Mouse (Mus musculus): ENCODE measurements around the gene 4930402H24Rik. TPM values are rescaled to one million over a fixed set of nuclear protein-coding genes. Genes with fewer than 3 reads are reported as not detected.

4930402H24Rik gene
- total RNA-seq, 2 experiments from 2014 or later, result 71.8 to 77.5 TPM

GRCm38 (mm10) chr2:130877376-130877775 is 28.8 kb downstream of the 4930402H24Rik start:
- DNase-seq (ENCODE audit: extremely low spot score in 1 of 2, low spot score in 2 of 2), result no peak
- intact Hi-C loops (cut with DNase I), result no loop called here

GRCm38 (mm10) chr2:130870916-130871315 is 35.3 kb downstream of the 4930402H24Rik start:
- DNase-seq (ENCODE audit: extremely low spot score in 1 of 2, low spot score in 2 of 2), result no peak
- intact Hi-C loops (cut with DNase I), result no loop called here

DNA sequence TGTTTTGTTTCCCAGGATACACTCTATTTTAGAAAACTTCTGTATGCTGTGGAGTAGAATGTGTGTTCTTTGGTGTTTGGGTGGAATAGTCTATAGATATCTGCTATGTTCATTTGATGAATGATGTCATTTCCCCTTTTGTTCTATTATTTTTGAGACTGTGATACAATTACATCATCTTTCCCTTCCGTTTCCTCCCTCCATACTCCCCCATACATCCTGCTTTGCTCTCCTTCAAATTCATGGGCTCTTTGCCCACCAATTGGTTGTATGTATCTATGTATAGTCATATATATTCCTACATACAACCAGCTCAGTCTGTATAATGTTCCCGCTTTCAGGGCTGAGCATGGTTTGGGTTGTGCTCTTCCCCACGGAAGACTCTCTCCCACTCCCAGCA is 44.1 kb downstream of the 4930402H24Rik start:
- no peak for DNase-seq (ENCODE audit: extremely low spot score in 1 of 2, low spot score in 2 of 2)
- intact Hi-C loops (cut with DNase I), result no loop called here

GRCm38 (mm10) chr2:130852964-130853363 is 53.2 kb downstream of the 4930402H24Rik start:
- intact Hi-C loops (cut with DNase I), result no loop called here
- DNase-seq (ENCODE audit: extremely low spot score in 1 of 2, low spot score in 2 of 2), result no peak

DNA sequence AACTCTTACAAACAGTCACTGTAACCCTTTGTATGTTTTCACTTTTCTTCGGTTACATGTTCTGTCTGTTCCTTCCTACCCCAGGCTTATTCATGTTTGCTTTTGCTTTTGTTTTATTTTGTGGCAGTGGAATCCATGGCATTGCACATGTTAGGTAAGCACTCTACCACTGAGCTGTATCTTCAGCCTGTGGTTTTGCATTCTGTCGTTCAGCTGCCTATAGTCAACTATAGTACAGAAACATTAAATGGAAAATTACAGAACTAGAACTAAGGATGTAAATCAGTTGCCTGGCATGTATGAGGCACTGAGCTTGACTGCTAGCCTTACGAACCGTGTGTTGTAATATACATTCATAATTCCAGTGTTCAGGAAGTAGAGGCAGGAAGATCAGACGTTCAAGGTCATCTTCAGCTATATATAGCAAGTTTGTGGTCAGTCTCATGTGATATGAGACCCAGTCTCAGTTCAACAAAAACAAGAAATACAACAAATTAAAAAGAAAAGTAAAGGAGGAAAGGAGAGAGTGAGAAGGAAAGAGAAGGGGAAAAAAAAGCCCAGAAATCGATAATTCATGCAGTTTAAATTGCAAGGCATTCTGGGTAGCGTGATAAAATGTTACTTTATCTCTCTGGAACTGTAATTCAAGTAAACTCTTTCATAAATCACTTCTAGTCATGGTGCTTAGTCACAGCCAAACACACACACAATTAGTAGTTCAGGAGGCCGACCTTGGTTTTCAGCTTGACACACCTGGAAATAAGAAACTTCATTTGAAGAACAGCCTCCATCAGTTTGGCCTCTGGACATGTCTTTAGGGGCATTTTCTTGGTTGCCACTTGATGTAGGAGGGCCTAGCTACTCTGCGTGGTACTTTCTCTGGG is 54.6 kb downstream of the 4930402H24Rik start:
- intact Hi-C loops (cut with DNase I), result no loop called here
- no peak for DNase-seq (ENCODE audit: extremely low spot score in 1 of 2, low spot score in 2 of 2)

DNA sequence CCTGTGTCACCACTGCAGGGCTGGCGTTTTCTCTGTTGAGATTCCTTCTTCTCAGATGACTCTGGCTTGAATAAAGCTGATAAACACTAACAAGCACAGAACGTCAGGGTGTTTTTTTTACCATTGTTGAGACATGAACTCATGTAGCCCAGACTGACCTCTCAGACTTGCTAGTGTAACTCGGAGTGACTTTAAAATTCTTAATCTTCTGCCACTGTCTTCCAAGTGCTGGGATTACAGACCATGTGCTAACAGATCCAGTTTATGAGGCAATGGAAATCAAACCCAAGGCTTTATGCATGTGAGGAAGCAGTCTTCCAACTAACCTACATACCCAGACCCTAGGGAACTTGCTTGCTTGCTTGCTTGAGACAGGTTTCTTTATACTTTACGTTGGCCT is 56.5 kb downstream of the 4930402H24Rik start:
- intact Hi-C loops (cut with DNase I), result no loop called here
- DNase-seq (ENCODE audit: extremely low spot score in 1 of 2, low spot score in 2 of 2), result no peak

- no peak for DNase-seq (ENCODE audit: extremely low spot score in 1 of 2, low spot score in 2 of 2)
- intact Hi-C loops (cut with DNase I), result no loop called here
Observed at GRCm38 (mm10) chr2:130848313-130848712, 57.9 kb downstream of the 4930402H24Rik start.

DNA sequence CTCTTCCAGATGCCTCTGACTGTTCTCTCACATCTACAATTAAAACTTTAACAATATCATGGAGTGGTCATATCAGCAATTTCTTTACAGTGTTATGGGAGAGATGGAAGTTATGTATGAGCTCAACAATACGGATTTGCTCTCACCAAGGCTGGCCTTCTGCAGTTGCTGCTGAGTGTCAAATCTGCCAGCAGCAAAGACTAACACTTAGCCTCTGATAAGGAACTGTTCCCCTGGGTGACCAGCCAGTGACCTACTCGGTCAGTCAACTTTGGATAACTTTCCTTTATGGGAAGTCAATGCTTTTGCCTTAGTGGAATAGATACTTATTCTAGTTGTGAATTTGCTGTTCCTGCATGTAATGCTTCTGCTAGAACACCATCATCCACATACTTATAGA is 62.6 kb downstream of the 4930402H24Rik start:
- no peak for DNase-seq (ENCODE audit: extremely low spot score in 1 of 2, low spot score in 2 of 2)
- intact Hi-C loops (cut with DNase I), result loop anchor here (5.0 kb wide), 2 partner anchors 64 to 109 kb away; partner anchors contain the start of genes 4930402H24Rik and Atrn

GRCm38 (mm10) chr2:130840846-130841245 is 65.4 kb downstream of the 4930402H24Rik start:
- peak; percentile 46 to 89 for DNase-seq (ENCODE audit: extremely low spot score in 1 of 2, low spot score in 2 of 2)
- intact Hi-C loops (cut with DNase I), result loop anchor here (5.0 kb wide), 2 partner anchors 66 to 111 kb away; partner anchors contain the start of genes 4930402H24Rik and Atrn

DNA sequence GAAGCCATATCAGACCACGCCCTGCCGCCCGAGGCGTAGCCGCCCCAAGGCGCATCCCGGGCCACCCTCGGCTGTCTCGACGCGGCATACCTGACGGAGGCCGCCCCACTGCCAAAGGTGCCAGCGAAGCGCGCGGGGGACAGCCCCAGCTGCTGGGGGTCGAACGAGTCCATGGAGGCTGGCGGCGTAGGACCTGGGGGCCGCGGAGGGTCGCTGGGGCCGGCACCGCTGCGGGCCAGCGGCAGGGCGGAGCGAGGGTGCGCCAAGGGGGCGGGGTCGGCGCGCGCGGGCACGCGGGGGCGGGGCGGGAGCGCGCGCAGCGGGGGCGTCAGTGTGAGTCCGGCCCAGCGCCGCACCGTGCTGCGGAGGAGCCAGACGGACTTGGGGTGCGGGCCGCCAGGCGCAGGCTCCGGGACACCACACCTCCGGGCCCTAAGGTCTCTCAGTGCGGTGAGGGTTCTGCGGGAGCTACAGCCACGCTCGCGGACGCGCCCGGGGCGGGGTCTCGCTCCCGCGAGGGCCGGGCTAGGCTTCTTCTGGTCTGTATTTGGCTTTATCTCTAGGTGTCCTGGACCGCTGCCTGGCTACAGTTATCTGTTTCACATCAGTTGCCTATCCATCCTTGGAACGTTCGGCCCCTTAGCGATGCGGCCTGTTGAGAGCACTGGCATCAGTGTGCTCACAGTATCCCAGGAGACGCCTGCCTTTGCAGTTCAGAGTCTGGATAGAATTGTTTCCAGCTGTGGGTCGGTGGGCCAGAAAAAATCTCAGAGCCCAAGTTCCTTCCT is 66.1 kb downstream of the 4930402H24Rik start:
- DNase-seq (ENCODE audit: extremely low spot score in 1 of 2, low spot score in 2 of 2), result peak; percentile 64 to 86
- intact Hi-C loops (cut with DNase I), result loop anchor here (2.0 to 5.0 kb wide), 3 partner anchors 15 to 112 kb away; partner anchors contain the start of genes 4930402H24Rik and Atrn

DNA sequence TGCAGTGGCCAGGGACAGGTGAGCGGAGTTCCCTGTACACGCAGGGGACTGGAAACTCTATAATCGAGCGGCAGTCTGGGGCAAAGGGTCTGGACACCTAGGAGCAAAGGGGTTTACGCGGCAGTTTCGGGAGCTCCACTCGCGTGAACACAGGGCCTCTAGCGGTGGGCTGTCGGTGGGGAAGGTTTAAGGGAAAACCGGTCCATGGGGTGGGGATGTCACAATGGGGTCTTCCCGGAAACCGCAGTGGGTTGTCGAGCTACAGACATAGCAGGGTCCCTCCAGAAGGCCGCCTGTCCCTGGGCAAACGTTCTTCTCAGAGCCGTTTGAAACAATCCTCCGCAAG is 66.7 kb downstream of the 4930402H24Rik start:
- intact Hi-C loops (cut with DNase I), result loop anchor here (2.0 kb wide), 1 partner anchor 15 kb away; no protein-coding TSS in a partner anchor
- DNase-seq (ENCODE audit: extremely low spot score in 1 of 2, low spot score in 2 of 2), result peak in 1 of 2 experiments; percentile 36

DNA sequence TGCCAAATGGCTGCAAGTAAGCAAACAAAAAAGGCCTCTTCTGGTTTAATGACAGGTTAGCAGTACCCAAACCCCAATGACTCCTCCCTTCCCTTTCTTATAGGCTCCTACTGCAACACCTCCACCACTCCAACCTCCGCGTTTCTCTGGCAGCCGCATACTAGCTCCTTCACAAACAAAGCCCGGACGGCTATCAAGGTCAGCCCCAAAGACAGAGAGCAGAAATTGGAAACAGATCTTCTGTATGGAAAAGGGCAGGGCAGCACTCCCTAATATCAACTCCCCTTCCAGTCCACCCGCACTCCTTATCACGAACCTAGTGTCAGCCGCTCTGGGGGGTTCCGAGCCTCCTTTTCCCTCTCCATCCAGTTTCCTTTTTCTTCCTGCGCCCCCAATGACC is 67.1 kb downstream of the 4930402H24Rik start:
- intact Hi-C loops (cut with DNase I), result loop anchor here (2.0 kb wide), 1 partner anchor 14 kb away; no protein-coding TSS in a partner anchor
- peak in 1 of 2 experiments; percentile 27 for DNase-seq (ENCODE audit: extremely low spot score in 1 of 2, low spot score in 2 of 2)

DNA sequence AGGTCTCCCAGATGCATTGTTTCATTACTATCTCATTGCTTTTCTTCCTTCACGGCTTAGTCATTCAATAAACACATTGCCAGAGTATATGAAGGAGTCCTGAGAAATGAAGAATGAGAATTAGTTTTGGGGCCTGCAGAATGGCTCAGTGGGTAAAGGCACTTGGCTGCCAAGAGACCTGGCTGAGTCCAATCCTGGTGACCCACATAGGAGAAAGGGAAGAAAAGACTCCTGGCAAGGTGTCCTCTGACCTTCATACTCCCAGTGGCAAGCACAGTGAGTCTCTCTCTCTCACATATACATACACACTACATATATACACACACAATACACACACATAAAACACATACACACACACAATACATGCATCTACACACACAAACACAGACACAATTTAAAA is 68.1 kb downstream of the 4930402H24Rik start:
- intact Hi-C loops (cut with DNase I), result loop anchor here (2.0 kb wide), 1 partner anchor 13 kb away; no protein-coding TSS in a partner anchor
- no peak for DNase-seq (ENCODE audit: extremely low spot score in 1 of 2, low spot score in 2 of 2)

- no peak for DNase-seq (ENCODE audit: extremely low spot score in 1 of 2, low spot score in 2 of 2)
- intact Hi-C loops (cut with DNase I), result no loop called here
Observed at GRCm38 (mm10) chr2:130833699-130834098, 72.5 kb downstream of the 4930402H24Rik start.

- intact Hi-C loops (cut with DNase I), result no loop called here
- no peak for DNase-seq (ENCODE audit: extremely low spot score in 1 of 2, low spot score in 2 of 2)
Observed at GRCm38 (mm10) chr2:130832582-130832981, 73.6 kb downstream of the 4930402H24Rik start.

DNA sequence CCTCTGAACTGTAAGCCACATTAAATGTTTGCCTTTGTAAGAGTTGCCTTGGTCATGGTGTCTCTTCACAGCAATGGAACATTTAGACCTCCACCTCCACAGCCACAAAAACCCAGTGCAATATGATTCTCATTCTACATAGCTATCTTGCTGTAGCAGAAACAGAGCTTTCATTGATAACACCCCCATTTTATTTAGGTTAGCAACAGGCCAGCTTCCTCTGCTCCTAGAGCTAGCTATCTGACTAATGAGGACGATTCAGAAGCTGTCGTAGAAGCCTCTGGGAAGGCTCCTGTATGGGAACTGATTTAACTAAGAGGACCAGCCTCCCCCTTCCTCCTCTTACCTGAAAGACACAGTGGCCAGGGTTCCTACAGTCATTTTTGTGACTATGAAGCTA is 74.2 kb downstream of the 4930402H24Rik start:
- intact Hi-C loops (cut with DNase I), result no loop called here
- no peak for DNase-seq (ENCODE audit: extremely low spot score in 1 of 2, low spot score in 2 of 2)

DNA sequence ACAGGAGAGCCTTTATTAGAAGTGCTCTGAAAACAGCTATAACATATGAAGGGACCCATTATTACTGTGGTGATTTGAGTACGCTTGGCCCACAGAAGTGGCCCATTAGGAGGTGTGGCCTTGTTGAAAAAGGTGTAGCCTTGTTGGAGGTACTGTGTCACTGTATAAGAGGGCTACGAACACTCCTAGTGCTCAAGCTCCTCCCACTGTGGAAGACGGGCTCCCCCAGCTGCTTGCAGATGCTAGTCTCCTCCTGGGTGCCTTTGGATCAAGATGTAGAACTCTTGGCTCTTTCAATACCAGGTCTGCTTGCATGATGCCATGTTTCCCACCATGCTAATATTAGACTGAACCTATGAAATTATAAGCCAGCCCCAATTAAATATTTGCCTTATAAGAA is 76.0 kb downstream of the 4930402H24Rik start:
- no peak for DNase-seq (ENCODE audit: extremely low spot score in 1 of 2, low spot score in 2 of 2)
- intact Hi-C loops (cut with DNase I), result no loop called here

DNA sequence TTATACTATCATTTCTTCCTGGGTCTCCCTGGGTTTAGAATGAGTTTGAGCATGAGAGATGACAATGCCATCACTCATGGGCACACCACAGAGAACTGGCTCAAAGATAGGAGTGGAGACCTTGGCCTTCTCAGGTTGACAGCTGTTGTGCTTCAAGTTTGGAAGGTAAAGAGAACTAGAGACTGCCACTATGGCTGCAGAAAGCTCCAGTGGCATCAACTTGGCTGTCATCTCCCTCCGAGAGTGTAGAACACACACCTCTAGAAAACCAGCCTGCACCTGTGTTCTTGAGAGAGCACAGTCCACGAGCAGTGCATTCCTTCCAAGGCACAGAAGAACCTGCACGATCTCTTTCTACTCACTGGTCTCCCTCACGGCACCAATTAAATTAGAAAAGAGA is 76.7 kb downstream of the 4930402H24Rik start:
- intact Hi-C loops (cut with DNase I), result no loop called here
- no peak for DNase-seq (ENCODE audit: extremely low spot score in 1 of 2, low spot score in 2 of 2)

DNA sequence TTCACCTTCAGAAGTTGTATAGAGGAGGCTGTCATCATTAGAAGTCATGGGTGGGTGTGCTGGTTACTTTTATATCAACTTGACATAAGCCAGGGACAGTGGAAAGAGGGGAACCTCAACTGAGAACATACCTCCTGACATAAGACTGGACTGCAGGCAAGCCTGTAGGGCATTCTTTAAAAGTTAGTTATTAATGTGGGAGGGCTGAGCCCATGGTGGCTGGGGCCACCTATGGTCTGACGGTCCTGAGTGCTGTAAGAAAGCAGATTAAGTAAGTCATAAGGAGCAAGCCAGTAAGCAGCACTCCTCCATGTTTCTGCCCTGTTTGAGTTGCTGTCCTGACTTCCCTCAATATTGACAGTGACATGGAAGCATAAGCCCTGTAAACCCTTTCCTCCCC is 77.5 kb downstream of the 4930402H24Rik start:
- intact Hi-C loops (cut with DNase I), result no loop called here
- DNase-seq (ENCODE audit: extremely low spot score in 1 of 2, low spot score in 2 of 2), result no peak

All from left cerebral cortex, postnatal 10 days (tissue).